Mouse (Mus musculus): ENCODE measurements around the gene Rai14. TPM values are rescaled to one million over a fixed set of nuclear protein-coding genes. Genes with fewer than 3 reads are reported as not detected.

Rai14 gene
- polyA plus RNA-seq, 1 experiment from 2014 or later, result 4.6 TPM

GRCm38 (mm10) chr15:10690219-10690618 is 24.2 kb downstream of the Rai14 start:
- H3K36me3 ChIP-seq (replicated peaks), result no peaks in the 10 kb centered on the region
- peak; percentile 76 for ATAC-seq (ENCODE audit: insufficient read depth)
- H3K27me3 ChIP-seq, result no peaks in the 10 kb centered on the region
- H3K4me1 ChIP-seq (replicated peaks), result peaks cover 13% of the 10 kb centered on the region; the same call in 1 of the 2 replicates
- H3K4me2 ChIP-seq, result peak overlapping the region; percentile 13; the same call in 1 of the 2 replicates
- peak overlapping the region; percentile 72 for H3K27ac ChIP-seq (replicated peaks)
- 64% methylated on average over 13 of the region's 13 CpGs for WGBS (ENCODE audit: insufficient replicate concordance)
- H3K4me3 ChIP-seq (replicated peaks), result no peak overlapping the region
- no peaks in the 10 kb centered on the region for H3K9me3 ChIP-seq (replicated peaks)
- H3K9ac ChIP-seq, result no peak overlapping the region

GRCm38 (mm10) chr15:10689304-10689703 is 25.1 kb downstream of the Rai14 start:
- H3K27ac ChIP-seq (replicated peaks), result peak overlapping the region; percentile 72; the same call in 1 of the 2 replicates
- ATAC-seq (ENCODE audit: insufficient read depth), result no peak
- H3K27me3 ChIP-seq, result no peaks in the 10 kb centered on the region
- no peak overlapping the region for H3K9ac ChIP-seq
- no peak overlapping the region for H3K4me2 ChIP-seq
- H3K4me3 ChIP-seq (replicated peaks), result no peak overlapping the region
- H3K4me1 ChIP-seq (replicated peaks), result peaks cover 13% of the 10 kb centered on the region; the same call in 1 of the 2 replicates
- no peaks in the 10 kb centered on the region for H3K36me3 ChIP-seq (replicated peaks)
- WGBS (ENCODE audit: insufficient replicate concordance), result 54% methylated on average over 11 of the region's 11 CpGs
- H3K9me3 ChIP-seq (replicated peaks), result no peaks in the 10 kb centered on the region

GRCm38 (mm10) chr15:10688686-10689085 is 25.7 kb downstream of the Rai14 start:
- no peaks in the 10 kb centered on the region for H3K36me3 ChIP-seq (replicated peaks)
- no peak overlapping the region for H3K4me3 ChIP-seq (replicated peaks)
- H3K27me3 ChIP-seq, result no peaks in the 10 kb centered on the region
- no peak overlapping the region for H3K9ac ChIP-seq
- no peaks in the 10 kb centered on the region for H3K9me3 ChIP-seq (replicated peaks)
- peaks cover 13% of the 10 kb centered on the region; the same call in 1 of the 2 replicates for H3K4me1 ChIP-seq (replicated peaks)
- no peak for ATAC-seq (ENCODE audit: insufficient read depth)
- 67% methylated on average over 5 of the region's 5 CpGs for WGBS (ENCODE audit: insufficient replicate concordance)
- H3K27ac ChIP-seq (replicated peaks), result no peak overlapping the region
- H3K4me2 ChIP-seq, result no peak overlapping the region

GRCm38 (mm10) chr15:10687365-10687764 is 27.1 kb downstream of the Rai14 start:
- WGBS (ENCODE audit: insufficient replicate concordance), result 85% methylated on average over 7 of the region's 7 CpGs
- H3K27me3 ChIP-seq, result no peaks in the 10 kb centered on the region
- ATAC-seq (ENCODE audit: insufficient read depth), result no peak
- no peak overlapping the region for H3K4me3 ChIP-seq (replicated peaks)
- no peaks in the 10 kb centered on the region for H3K36me3 ChIP-seq (replicated peaks)
- no peak overlapping the region for H3K27ac ChIP-seq (replicated peaks)
- peaks cover 13% of the 10 kb centered on the region; the same call in 1 of the 2 replicates for H3K4me1 ChIP-seq (replicated peaks)
- H3K9ac ChIP-seq, result no peak overlapping the region
- H3K4me2 ChIP-seq, result no peak overlapping the region
- no peaks in the 10 kb centered on the region for H3K9me3 ChIP-seq (replicated peaks)

GRCm38 (mm10) chr15:10685692-10686430 is 28.6 kb downstream of the Rai14 start:
- H3K27me3 ChIP-seq, result no peaks in the 10 kb centered on the region
- no peak overlapping the region for H3K4me3 ChIP-seq (replicated peaks)
- H3K9ac ChIP-seq, result no peak overlapping the region
- no peak for ATAC-seq (ENCODE audit: insufficient read depth)
- WGBS (ENCODE audit: insufficient replicate concordance), result 68% methylated on average over 14 of the region's 14 CpGs
- H3K27ac ChIP-seq (replicated peaks), result no peak overlapping the region
- H3K4me2 ChIP-seq, result no peak overlapping the region
- H3K9me3 ChIP-seq (replicated peaks), result no peaks in the 10 kb centered on the region
- no peaks in the 10 kb centered on the region for H3K36me3 ChIP-seq (replicated peaks)
- H3K4me1 ChIP-seq (replicated peaks), result peaks cover 13% of the 10 kb centered on the region; the same call in 1 of the 2 replicates

- Histone ChIP-seq H3K9ac (no peak overlapping the region), H3K36me3 (replicated peaks) (no peaks in the 10 kb centered on the region), H3K27me3 (no peaks in the 10 kb centered on the region), H3K4me1 (replicated peaks) (peaks cover 10% of the 10 kb centered on the region; the same call in 1 of the 2 replicates), H3K9me3 (replicated peaks) (no peaks in the 10 kb centered on the region), H3K4me3 (replicated peaks) (no peak overlapping the region), H3K27ac (replicated peaks) (no peak overlapping the region), H3K4me2 (no peak overlapping the region)
- 66% methylated on average over 9 of the region's 9 CpGs for WGBS (ENCODE audit: insufficient replicate concordance)
- ATAC-seq (ENCODE audit: insufficient read depth), result no peak
Observed at GRCm38 (mm10) chr15:10683687-10684203, 30.7 kb downstream of the Rai14 start.

GRCm38 (mm10) chr15:10680514-10680913 is 33.9 kb downstream of the Rai14 start:
- no peaks in the 10 kb centered on the region for H3K36me3 ChIP-seq (replicated peaks)
- H3K4me2 ChIP-seq, result no peak overlapping the region
- no peak overlapping the region for H3K9ac ChIP-seq
- H3K27me3 ChIP-seq, result no peaks in the 10 kb centered on the region
- ATAC-seq (ENCODE audit: insufficient read depth), result no peak
- H3K4me1 ChIP-seq (replicated peaks), result 0 out of 2 replicates have a peak, but pooled peaks cover 1% of the 10 kb centered on the region
- H3K27ac ChIP-seq (replicated peaks), result no peak overlapping the region
- 76% methylated on average over 5 of the region's 5 CpGs for WGBS (ENCODE audit: insufficient replicate concordance)
- H3K4me3 ChIP-seq (replicated peaks), result no peak overlapping the region
- no peaks in the 10 kb centered on the region for H3K9me3 ChIP-seq (replicated peaks)

GRCm38 (mm10) chr15:10679571-10679970 is 34.9 kb downstream of the Rai14 start:
- Histone ChIP-seq H3K9me3 (replicated peaks) (no peaks in the 10 kb centered on the region), H3K36me3 (replicated peaks) (no peaks in the 10 kb centered on the region), H3K27ac (replicated peaks) (no peak overlapping the region), H3K4me1 (replicated peaks) (no peaks in the 10 kb centered on the region), H3K9ac (no peak overlapping the region), H3K27me3 (no peaks in the 10 kb centered on the region), H3K4me2 (no peak overlapping the region), H3K4me3 (replicated peaks) (no peak overlapping the region)
- ATAC-seq (ENCODE audit: insufficient read depth), result no peak
- 36% methylated on average over 4 of the region's 4 CpGs for WGBS (ENCODE audit: insufficient replicate concordance)

- WGBS (ENCODE audit: insufficient replicate concordance), result 46% methylated on average over 5 of the region's 5 CpGs
- Histone ChIP-seq H3K9ac (no peak overlapping the region), H3K4me3 (replicated peaks) (no peak overlapping the region), H3K27me3 (no peaks in the 10 kb centered on the region), H3K36me3 (replicated peaks) (no peaks in the 10 kb centered on the region), H3K9me3 (replicated peaks) (no peaks in the 10 kb centered on the region), H3K4me1 (replicated peaks) (no peaks in the 10 kb centered on the region), H3K4me2 (no peak overlapping the region), H3K27ac (replicated peaks) (no peak overlapping the region)
- ATAC-seq (ENCODE audit: insufficient read depth), result no peak
Observed at GRCm38 (mm10) chr15:10675801-10676200, 38.6 kb downstream of the Rai14 start.

GRCm38 (mm10) chr15:10672880-10673279 is 41.5 kb downstream of the Rai14 start:
- no peak overlapping the region for H3K27ac ChIP-seq (replicated peaks)
- no peaks in the 10 kb centered on the region for H3K27me3 ChIP-seq
- no peak overlapping the region for H3K9ac ChIP-seq
- no peaks in the 10 kb centered on the region for H3K9me3 ChIP-seq (replicated peaks)
- H3K4me1 ChIP-seq (replicated peaks), result no peaks in the 10 kb centered on the region
- WGBS (ENCODE audit: insufficient replicate concordance), result 48% methylated on average over 5 of the region's 5 CpGs
- no peak for ATAC-seq (ENCODE audit: insufficient read depth)
- no peak overlapping the region for H3K4me2 ChIP-seq
- H3K36me3 ChIP-seq (replicated peaks), result no peaks in the 10 kb centered on the region
- no peak overlapping the region for H3K4me3 ChIP-seq (replicated peaks)

- Histone ChIP-seq H3K4me2 (no peak overlapping the region), H3K36me3 (replicated peaks) (no peaks in the 10 kb centered on the region), H3K4me3 (replicated peaks) (no peak overlapping the region), H3K27ac (replicated peaks) (no peak overlapping the region), H3K4me1 (replicated peaks) (no peaks in the 10 kb centered on the region), H3K9me3 (replicated peaks) (no peaks in the 10 kb centered on the region), H3K27me3 (no peaks in the 10 kb centered on the region), H3K9ac (no peak overlapping the region)
- no peak for ATAC-seq (ENCODE audit: insufficient read depth)
- 57% methylated on average over 4 of the region's 4 CpGs for WGBS (ENCODE audit: insufficient replicate concordance)
Observed at GRCm38 (mm10) chr15:10671868-10672267, 42.6 kb downstream of the Rai14 start.
